Mouse (Mus musculus): ENCODE measurements at regions not wholly inside any gene's neighbourhood (a gene's known extent, or its start where the extent isn't known, plus 50 kb on each side); places are given as distances from the start of the nearest gene placed in this dataset.

DNA sequence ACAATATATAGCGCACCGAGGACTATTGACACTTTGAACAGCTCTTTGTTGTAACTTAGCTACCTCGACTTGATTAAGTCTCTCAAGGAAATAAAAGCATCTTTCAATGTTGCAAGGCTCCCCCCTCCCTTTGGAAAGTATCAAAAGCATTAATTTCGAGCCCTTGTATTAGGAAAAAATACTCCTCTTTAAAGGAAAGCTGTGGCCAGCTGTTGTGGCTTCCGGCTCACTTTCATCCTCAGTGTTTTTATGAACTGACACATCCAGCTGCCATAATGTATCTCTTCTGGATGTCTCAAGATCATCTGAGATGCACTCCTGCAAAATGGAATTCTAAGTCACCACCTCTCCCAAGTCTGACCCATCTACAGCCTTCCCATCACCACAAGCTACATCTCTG is 199.6 kb upstream of the Nabp1 start:
- 63% methylated on average over 5 of the region's 5 CpGs for WGBS
- H3K27ac ChIP-seq: no peak overlapping the region

DNA sequence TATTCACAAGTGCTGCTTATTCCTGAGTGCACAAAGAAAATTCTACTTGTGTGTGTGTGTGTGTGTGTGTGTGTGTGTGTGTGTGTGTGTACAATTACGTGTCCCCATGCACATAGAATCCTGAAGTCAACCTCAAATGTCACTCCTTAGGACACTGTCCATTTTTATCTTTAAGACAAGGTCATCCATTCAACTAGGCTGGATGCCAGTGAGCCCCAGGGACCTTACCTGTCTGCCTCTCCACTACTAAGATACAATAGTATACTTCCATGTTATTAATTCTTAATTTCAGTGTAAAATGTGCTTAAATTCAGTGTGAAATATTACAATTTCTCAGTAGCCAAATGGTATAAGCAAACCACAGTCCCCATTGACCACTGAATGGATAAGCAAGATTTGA is 193.5 kb upstream of the Nabp1 start:
- Histone ChIP-seq H3K27me3 (ENCODE audit: insufficient read depth, poor library complexity, severe bottlenecking) (no peaks in the 10 kb centered on the region), H3K36me3 (no peaks in the 10 kb centered on the region), H3K4me1 (replicated peaks) (no peaks in the 10 kb centered on the region; the same call in 1 of the 2 replicates), H3K9me3 (no peaks in the 10 kb centered on the region), H3K4me3 (no peak overlapping the region), H3K27ac (no peak overlapping the region)
- WGBS: 85% methylated on average over 1 of the region's 1 CpGs
- no peak for DNase-seq (ENCODE audit: low spot score)

More for the DNA sequence above, 199.6 kb upstream of the Nabp1 start:
- DNase-seq (ENCODE audit: low spot score): no peak
- H3K27me3 ChIP-seq (ENCODE audit: insufficient read depth, poor library complexity, severe bottlenecking): no peaks in the 10 kb centered on the region
- H3K36me3 ChIP-seq: no peaks in the 10 kb centered on the region
- no peaks in the 10 kb centered on the region for H3K9me3 ChIP-seq
- no peak overlapping the region for H3K4me3 ChIP-seq
- H3K4me1 ChIP-seq (replicated peaks): peaks cover 8% of the 10 kb centered on the region; the same call in 1 of the 2 replicates

DNA sequence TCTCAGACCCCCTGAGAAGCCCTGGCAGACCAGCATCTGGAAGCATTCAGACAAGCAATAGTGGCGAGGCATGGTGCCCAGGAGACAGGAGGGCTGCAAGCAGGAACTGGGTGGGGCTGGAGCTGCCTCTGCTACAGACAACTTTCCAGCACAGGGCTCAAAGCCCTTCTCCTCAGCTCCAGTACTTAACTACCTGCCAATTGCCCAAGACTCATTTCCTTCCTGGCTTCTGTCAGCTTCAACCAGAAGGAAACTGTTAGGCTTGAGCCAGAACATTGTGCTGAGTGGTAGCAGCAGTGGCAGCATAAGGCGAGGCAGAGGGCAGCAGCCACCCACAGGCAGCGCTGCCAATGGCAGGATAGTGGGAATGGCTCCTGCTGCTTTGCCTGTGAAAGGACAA is 193.1 kb upstream of the Nabp1 start:
- WGBS: 56% methylated on average over 3 of the region's 3 CpGs
- H3K27ac ChIP-seq: no peak overlapping the region
- no peaks in the 10 kb centered on the region for H3K36me3 ChIP-seq
- no peaks in the 10 kb centered on the region for H3K27me3 ChIP-seq (ENCODE audit: insufficient read depth, poor library complexity, severe bottlenecking)
- no peaks in the 10 kb centered on the region for H3K9me3 ChIP-seq
- H3K4me1 ChIP-seq (replicated peaks): no peaks in the 10 kb centered on the region; the same call in 1 of the 2 replicates
- no peak for DNase-seq (ENCODE audit: low spot score)
- no peak overlapping the region for H3K4me3 ChIP-seq

DNA sequence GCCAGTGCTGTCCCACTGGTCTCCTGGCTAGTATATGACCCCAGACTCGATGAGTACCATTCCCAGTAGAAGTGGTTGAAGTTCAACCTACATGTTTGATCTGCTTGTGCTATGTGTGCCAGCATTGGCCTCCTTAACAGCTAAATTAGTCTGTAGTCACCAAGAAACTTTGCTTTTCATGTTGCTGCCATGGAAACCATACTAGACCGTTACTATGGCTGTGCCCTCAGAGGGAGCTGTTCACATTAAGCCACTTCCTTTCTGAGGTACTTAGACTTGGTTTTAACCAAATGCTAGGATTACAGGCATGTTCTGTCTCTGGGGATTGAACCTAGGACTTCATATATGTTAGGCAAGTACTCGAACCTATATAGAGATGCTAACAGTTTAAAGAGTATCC is 191.8 kb upstream of the Nabp1 start:
- no peaks in the 10 kb centered on the region for H3K27me3 ChIP-seq (ENCODE audit: insufficient read depth, poor library complexity, severe bottlenecking)
- no peak overlapping the region for H3K4me3 ChIP-seq
- 75% methylated on average over 3 of the region's 3 CpGs for WGBS
- no peaks in the 10 kb centered on the region for H3K36me3 ChIP-seq
- H3K9me3 ChIP-seq: no peaks in the 10 kb centered on the region
- H3K4me1 ChIP-seq (replicated peaks): no peaks in the 10 kb centered on the region; the same call in 1 of the 2 replicates
- no peak for DNase-seq (ENCODE audit: low spot score)
- H3K27ac ChIP-seq: no peak overlapping the region

DNA sequence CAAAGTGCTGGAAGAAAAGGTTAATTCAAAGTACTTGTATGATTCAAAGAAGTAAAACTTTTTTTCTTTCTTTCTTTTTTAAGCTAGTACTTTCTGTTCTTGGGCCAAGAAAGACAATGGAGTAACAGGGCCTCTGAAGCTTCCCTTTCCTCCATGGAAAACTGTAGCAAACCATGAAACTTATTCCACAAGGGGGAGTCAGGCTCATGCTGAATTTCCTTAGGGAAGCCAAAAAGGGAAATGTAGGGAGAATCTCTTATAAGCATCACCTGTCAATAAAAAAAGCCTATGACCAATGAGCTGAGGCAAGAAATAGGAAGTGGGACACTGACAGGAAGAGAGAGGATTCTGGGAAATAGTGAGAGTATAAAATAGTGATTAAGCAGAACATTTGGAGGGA is 190.7 kb upstream of the Nabp1 start:
- Histone ChIP-seq H3K9me3 (no peaks in the 10 kb centered on the region), H3K27ac (no peak overlapping the region), H3K4me3 (no peak overlapping the region), H3K36me3 (no peaks in the 10 kb centered on the region), H3K4me1 (replicated peaks) (no peaks in the 10 kb centered on the region; the same call in 1 of the 2 replicates), H3K27me3 (ENCODE audit: insufficient read depth, poor library complexity, severe bottlenecking) (no peaks in the 10 kb centered on the region)
- DNase-seq (ENCODE audit: low spot score): no peak

DNA sequence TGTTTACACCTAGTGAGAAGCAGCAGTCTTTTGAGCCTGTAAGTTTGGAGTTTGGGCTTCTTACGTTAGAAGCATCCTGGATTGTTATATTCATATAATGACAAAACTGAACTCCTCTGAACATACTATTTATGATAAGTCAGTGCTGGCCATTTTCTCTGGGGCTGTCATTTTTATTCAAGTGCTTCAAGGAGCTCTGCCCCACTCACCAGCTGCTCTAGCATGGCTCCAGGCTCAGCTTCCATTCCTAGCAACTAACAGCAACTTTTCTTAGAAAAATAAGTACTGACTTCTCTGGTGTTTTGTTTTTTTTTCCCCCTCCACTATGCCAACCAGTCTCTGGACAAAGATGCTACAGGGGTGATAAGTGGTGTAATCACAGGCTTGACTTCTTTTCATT is 182.3 kb upstream of the Nabp1 start:
- WGBS: 92% methylated on average over 1 of the region's 1 CpGs
- Histone ChIP-seq H3K36me3 (no peaks in the 10 kb centered on the region), H3K27me3 (ENCODE audit: insufficient read depth, poor library complexity, severe bottlenecking) (no peaks in the 10 kb centered on the region), H3K4me3 (no peak overlapping the region), H3K9me3 (no peaks in the 10 kb centered on the region), H3K27ac (no peak overlapping the region), H3K4me1 (replicated peaks) (no peaks in the 10 kb centered on the region)
- no peak for DNase-seq (ENCODE audit: low spot score)

DNA sequence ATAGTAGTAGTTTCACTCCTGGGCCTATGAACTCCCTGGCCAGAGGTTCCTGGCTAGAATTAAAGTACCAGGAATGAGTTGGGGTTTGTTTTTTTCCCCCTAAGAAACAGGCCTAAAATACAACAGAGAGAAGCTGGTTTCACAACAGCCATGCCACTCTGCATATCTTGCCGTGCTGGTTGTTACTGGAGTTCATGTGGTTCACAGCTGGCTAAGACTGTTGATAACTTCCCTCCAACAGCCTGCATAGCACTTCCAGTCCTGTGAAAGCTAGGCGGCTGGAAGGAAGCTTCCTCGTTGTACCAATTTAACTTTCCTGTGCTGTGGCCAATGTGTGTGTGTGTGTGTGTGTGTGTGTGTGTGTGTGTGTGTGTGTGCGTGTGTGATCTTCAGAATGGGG is 179.0 kb upstream of the Nabp1 start:
- no peaks in the 10 kb centered on the region for H3K4me1 ChIP-seq (replicated peaks)
- no peak for DNase-seq (ENCODE audit: low spot score)
- WGBS: 88% methylated on average over 4 of the region's 4 CpGs

DNA sequence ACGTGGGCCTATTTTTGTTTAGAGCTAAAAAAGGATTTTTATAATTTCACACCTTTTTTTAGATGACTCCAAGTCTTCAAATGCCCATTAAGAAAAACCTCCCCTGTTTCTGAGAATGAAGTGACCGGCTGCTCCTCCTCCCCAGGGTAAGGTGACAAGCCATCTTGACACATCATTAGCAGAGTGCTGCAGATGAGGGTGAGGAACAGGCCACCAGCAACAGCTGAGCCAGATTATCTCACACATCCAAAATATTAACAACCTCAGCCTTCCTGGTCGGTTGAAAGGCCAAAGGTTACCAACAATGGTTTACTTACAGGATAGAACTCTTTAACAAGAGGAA is 172.4 kb upstream of the Nabp1 start:
- peak; percentile 29 for DNase-seq (ENCODE audit: low spot score)
- Histone ChIP-seq H3K4me3 (no peak overlapping the region), H3K27me3 (ENCODE audit: insufficient read depth, poor library complexity, severe bottlenecking) (no peaks in the 10 kb centered on the region), H3K27ac (0 out of 2 replicates have a peak overlapping the region, but pooled peaks have one; percentile 29), H3K4me1 (replicated peaks) (peaks cover 2% of the 10 kb centered on the region; the same call in 1 of the 2 replicates), H3K9me3 (no peaks in the 10 kb centered on the region), H3K36me3 (no peaks in the 10 kb centered on the region)
- 43% methylated on average over 3 of the region's 3 CpGs for WGBS

More for the DNA sequence above, 179.0 kb upstream of the Nabp1 start:
- no peaks in the 10 kb centered on the region for H3K36me3 ChIP-seq
- H3K4me3 ChIP-seq: no peak overlapping the region
- no peaks in the 10 kb centered on the region for H3K27me3 ChIP-seq (ENCODE audit: insufficient read depth, poor library complexity, severe bottlenecking)
- H3K9me3 ChIP-seq: no peaks in the 10 kb centered on the region
- H3K27ac ChIP-seq: no peak overlapping the region

DNA sequence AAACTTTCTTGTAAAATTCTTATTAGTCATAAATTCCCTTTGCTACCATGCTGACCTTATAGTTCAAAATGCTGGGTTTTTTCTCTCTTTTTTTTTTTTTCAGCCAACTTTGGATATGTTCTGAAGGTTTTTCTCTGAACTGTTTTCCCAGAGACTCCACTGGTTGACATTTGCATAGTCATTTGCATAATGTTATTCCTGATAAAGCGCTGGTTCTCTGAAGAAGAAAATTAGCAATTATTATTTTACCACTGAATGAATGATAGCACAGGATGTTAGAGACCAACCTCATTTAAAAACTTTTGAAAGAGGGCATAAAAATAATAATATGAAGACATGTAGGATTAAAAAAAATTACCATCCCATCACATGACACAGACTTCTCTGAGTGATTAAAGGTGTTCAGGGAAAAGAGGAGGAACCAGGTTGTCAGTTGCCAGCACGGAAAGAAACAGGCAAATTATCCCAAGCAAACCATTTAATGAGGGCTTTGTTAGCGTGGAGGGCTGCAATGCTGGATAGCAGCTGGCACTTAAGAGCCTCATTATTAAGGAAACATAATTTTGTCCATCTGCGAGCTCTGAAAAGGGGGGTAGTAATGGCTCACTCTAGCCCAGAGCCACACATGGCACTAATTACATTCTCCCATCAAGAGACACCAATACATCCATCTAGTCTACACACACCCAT is 171.9 kb upstream of the Nabp1 start:
- Histone ChIP-seq H3K36me3 (no peaks in the 10 kb centered on the region), H3K4me3 (no peak overlapping the region), H3K4me1 (replicated peaks) (peaks cover 2% of the 10 kb centered on the region; the same call in 1 of the 2 replicates), H3K9me3 (no peaks in the 10 kb centered on the region), H3K27ac (0 out of 2 replicates have a peak overlapping the region, but pooled peaks have one; percentile 29), H3K27me3 (ENCODE audit: insufficient read depth, poor library complexity, severe bottlenecking) (no peaks in the 10 kb centered on the region)
- WGBS: 40% methylated on average over 4 of the region's 4 CpGs
- no peak for DNase-seq (ENCODE audit: low spot score)

DNA sequence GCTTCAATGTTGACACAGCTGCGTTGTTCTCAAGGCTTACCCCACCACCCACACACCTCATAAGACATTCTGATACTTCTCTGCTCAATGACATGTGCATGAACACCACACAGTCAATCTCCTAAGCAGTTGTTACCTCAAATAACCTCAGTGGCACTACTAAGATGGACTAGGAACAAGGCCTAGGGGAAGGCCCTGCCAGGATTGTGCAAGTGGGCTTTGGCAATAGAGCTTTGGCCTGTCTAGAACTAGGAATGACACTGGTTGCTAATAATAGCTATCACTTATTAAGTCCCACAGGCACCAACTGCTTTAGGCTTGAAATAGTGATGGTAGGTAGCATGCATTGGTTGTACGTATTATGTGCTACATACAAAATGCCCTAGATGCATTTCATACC is 169.7 kb upstream of the Nabp1 start:
- no peaks in the 10 kb centered on the region for H3K27me3 ChIP-seq (ENCODE audit: insufficient read depth, poor library complexity, severe bottlenecking)
- no peak for DNase-seq (ENCODE audit: low spot score)
- no peaks in the 10 kb centered on the region for H3K36me3 ChIP-seq
- H3K9me3 ChIP-seq: no peaks in the 10 kb centered on the region
- WGBS: 87% methylated on average over 2 of the region's 2 CpGs
- no peak overlapping the region for H3K4me3 ChIP-seq
- H3K27ac ChIP-seq: no peak overlapping the region
- H3K4me1 ChIP-seq (replicated peaks): peaks cover 2% of the 10 kb centered on the region; the same call in 1 of the 2 replicates

DNA sequence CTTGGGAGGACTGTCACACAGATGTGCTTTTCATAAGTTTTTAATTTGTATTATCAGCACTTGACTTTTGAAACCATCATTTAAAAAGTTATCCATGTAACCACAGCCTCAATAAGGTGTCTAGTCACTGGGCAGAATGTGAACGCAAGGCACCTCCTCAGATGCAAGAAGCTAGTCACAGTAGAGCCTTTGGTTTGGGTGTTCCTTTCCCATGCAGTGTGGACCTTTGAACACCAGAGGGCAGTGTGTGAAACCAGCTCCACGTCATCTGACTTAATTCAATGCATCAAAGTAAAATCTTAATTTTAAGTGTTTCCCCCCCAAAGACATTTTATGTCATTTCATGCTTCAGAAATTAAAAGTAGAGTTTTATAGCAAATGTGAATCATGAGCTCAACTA is 166.2 kb upstream of the Nabp1 start:
- Histone ChIP-seq H3K27me3 (ENCODE audit: insufficient read depth, poor library complexity, severe bottlenecking) (no peaks in the 10 kb centered on the region), H3K4me3 (no peak overlapping the region), H3K9me3 (no peaks in the 10 kb centered on the region), H3K4me1 (replicated peaks) (no peaks in the 10 kb centered on the region; the same call in 1 of the 2 replicates), H3K36me3 (no peaks in the 10 kb centered on the region), H3K27ac (no peak overlapping the region)
- WGBS: 39% methylated on average over 2 of the region's 2 CpGs
- peak; percentile 75 for DNase-seq (ENCODE audit: low spot score)

DNA sequence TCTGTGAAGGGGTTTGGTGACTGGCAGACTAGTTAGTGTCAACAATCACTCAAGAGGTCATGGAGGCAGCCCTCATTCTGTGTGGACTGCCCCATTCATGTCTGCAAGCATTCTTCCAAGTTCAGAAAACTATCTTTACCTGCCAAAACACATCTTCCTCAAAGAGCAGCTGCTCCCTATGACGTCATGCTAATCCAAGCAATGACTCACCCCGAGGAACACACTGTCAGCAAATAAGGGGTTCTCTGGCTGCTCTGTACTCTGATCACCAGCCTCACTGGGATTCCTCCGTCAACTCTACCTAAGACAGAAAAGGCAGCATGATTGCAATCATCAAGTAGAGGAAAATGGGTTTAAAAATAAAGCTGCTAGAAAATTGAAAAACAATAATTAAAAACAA is 165.4 kb upstream of the Nabp1 start:
- Histone ChIP-seq H3K4me1 (replicated peaks) (no peaks in the 10 kb centered on the region; the same call in 1 of the 2 replicates), H3K4me3 (no peak overlapping the region), H3K36me3 (no peaks in the 10 kb centered on the region), H3K9me3 (no peaks in the 10 kb centered on the region), H3K27me3 (ENCODE audit: insufficient read depth, poor library complexity, severe bottlenecking) (no peaks in the 10 kb centered on the region), H3K27ac (no peak overlapping the region)
- DNase-seq (ENCODE audit: low spot score): no peak
- 72% methylated on average over 3 of the region's 3 CpGs for WGBS

DNA sequence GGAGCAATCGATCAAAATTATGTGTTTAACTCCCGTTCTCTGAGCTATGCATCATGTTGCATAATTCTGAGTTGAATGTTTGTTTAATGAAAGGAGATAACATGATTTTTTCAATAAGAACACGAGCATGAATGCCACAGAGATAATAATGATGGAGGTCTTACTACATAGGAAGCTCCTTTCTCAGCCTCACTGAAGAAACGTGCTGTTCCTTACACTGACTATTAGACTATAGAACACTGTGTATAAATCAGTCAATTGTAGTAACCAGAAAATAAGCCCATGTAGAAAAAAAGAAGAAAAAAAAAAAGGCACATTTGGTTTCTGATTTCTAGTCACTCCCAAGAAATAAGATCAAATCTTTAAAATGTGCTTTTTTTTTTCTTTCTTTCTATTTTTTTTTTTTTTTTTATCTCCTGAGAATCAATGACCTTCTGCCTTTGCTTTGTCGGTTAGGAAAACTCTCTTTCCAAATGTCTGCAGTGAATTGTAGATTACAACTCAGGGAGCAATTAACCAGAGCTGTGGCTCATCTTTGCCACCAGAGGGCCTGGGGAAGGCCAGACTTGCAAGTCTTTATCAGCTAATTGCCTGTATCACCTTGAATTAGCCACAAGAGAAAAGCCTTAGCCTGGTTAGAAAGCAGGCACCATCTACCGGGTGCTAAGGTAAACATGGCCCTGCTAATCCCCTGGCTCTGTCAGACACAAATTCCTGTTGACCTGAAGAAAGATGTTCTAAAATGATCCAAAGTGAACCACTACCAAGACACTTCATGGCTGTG is 160.5 kb upstream of the Nabp1 start:
- H3K4me1 ChIP-seq (replicated peaks): peaks cover 9% of the 10 kb centered on the region
- H3K9me3 ChIP-seq: no peaks in the 10 kb centered on the region
- 81% methylated on average over 6 of the region's 6 CpGs for WGBS
- no peak for DNase-seq (ENCODE audit: low spot score)
- H3K27ac ChIP-seq: no peak overlapping the region
- H3K27me3 ChIP-seq (ENCODE audit: insufficient read depth, poor library complexity, severe bottlenecking): no peaks in the 10 kb centered on the region
- no peaks in the 10 kb centered on the region for H3K36me3 ChIP-seq
- no peak overlapping the region for H3K4me3 ChIP-seq
